Mouse (Mus musculus): ENCODE measurements at regions not wholly inside any gene's neighbourhood (a gene's known extent, or its start where the extent isn't known, plus 50 kb on each side); places are given as distances from the start of the nearest gene placed in this dataset.

- DNase-seq (ENCODE audit: low spot score in 2 of 2), result no peak
Observed at GRCm38 (mm10) chr12:79967491-79968255, 145.1 kb downstream of the Zfp36l1 start.

GRCm38 (mm10) chr12:79966621-79967490 is 146.0 kb downstream of the Zfp36l1 start:
- no peak for DNase-seq (ENCODE audit: low spot score in 2 of 2)

- DNase-seq (ENCODE audit: low spot score in 2 of 2), result no peak
Observed at GRCm38 (mm10) chr12:79966289-79966615, 146.6 kb downstream of the Zfp36l1 start.

GRCm38 (mm10) chr12:79965471-79966288 is 147.1 kb downstream of the Zfp36l1 start:
- no peak for DNase-seq (ENCODE audit: low spot score in 2 of 2)

GRCm38 (mm10) chr12:79963443-79964025 is 149.3 kb downstream of the Zfp36l1 start:
- DNase-seq (ENCODE audit: low spot score in 2 of 2), result no peak

GRCm38 (mm10) chr12:79962649-79963236 is 150.1 kb downstream of the Zfp36l1 start:
- no peak for DNase-seq (ENCODE audit: low spot score in 2 of 2)

GRCm38 (mm10) chr12:79961881-79962280 is 150.9 kb downstream of the Zfp36l1 start:
- DNase-seq (ENCODE audit: low spot score in 2 of 2), result no peak

- DNase-seq (ENCODE audit: low spot score in 2 of 2), result no peak
Observed at GRCm38 (mm10) chr12:79961076-79961475, 151.7 kb downstream of the Zfp36l1 start.

GRCm38 (mm10) chr12:79960446-79960845 is 152.4 kb downstream of the Zfp36l1 start:
- DNase-seq (ENCODE audit: low spot score in 2 of 2), result no peak

GRCm38 (mm10) chr12:79959540-79960305 is 153.1 kb downstream of the Zfp36l1 start:
- DNase-seq (ENCODE audit: low spot score in 2 of 2), result no peak

- no peak for DNase-seq (ENCODE audit: low spot score in 2 of 2)
Observed at GRCm38 (mm10) chr12:79957211-79957610, 155.6 kb downstream of the Zfp36l1 start.

GRCm38 (mm10) chr12:79956351-79956750 is 156.5 kb downstream of the Zfp36l1 start:
- no peak for DNase-seq (ENCODE audit: low spot score in 2 of 2)

- no peak for DNase-seq (ENCODE audit: low spot score in 2 of 2)
Observed at GRCm38 (mm10) chr12:79955501-79955900, 157.3 kb downstream of the Zfp36l1 start.

- no peak for DNase-seq (ENCODE audit: low spot score in 2 of 2)
Observed at GRCm38 (mm10) chr12:79950579-79951112, 162.2 kb downstream of the Zfp36l1 start.

GRCm38 (mm10) chr12:79949101-79949824 is 163.6 kb downstream of the Zfp36l1 start:
- DNase-seq (ENCODE audit: low spot score in 2 of 2), result no peak

GRCm38 (mm10) chr12:79947574-79947973 is 165.2 kb downstream of the Zfp36l1 start:
- DNase-seq (ENCODE audit: low spot score in 2 of 2), result no peak

GRCm38 (mm10) chr12:79946777-79947176 is 166.0 kb downstream of the Zfp36l1 start:
- DNase-seq (ENCODE audit: low spot score in 2 of 2), result no peak

GRCm38 (mm10) chr12:79945899-79946298 is 166.9 kb downstream of the Zfp36l1 start:
- no peak for DNase-seq (ENCODE audit: low spot score in 2 of 2)

All from left cerebral cortex, adult 8-10 months (tissue).